19 mouse cellular contexts compared by ENCODE assay signal in the genomic region with DNA sequence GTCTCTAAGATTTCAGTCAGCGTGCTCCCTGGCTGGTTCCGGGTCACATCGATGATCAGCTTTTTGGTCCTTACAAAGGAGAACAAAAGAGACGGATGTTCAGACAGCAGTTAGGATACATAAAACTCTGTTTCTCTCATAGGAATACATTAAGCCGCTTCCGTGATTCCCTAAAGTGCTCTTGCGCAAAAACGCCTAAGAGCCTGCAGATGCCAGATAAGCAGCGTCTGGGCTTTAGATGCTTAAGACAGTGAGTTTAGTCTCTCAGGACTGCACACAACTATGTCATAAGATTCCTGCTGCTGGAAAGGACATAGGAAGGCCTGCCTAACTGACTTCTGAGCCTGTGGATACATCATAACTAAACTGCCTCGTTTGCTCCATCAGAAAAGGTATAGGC. TPM values are rescaled to one million over a fixed set of nuclear protein-coding genes. Genes with fewer than 3 reads are reported as not detected.
DNase-seq lines count a peak whose midpoint lies in the region; ATAC-seq and TF ChIP-seq lines count a peak whose summit lies in the region.
"Had no signal": no experiment of that assay in that cellular context is flagged by ENCODE, and none has a peak within 500 bp of the region (broad histone marks: within the 10 kb centered on the region; RNA-seq: fewer than 3 reads in every experiment).

No protein-coding gene starts in this region.

- TF ChIP-seq EP300 in liver, embryonic 14.5 days (IDR thresholded peaks at IDR 0.05; ENCODE audit: low read depth) = peak; percentile 25; the same call in 1 of the 2 replicates

- no peak for ATAC-seq in heart, embryonic 13.5 days (ENCODE audit: extremely low read depth, insufficient number of reproducible peaks, low FRiP score, low TSS enrichment)
- ATAC-seq in kidney, embryonic 16.5 days (ENCODE audit: low FRiP score, low TSS enrichment) = no peak
- ATAC-seq in midbrain, embryonic 14.5 days (ENCODE audit: low FRiP score, low TSS enrichment) = no peak
- ATAC-seq in midbrain, embryonic 11.5 days (ENCODE audit: low FRiP score) = no peak
- ATAC-seq in liver, embryonic 14.5 days (ENCODE audit: insufficient read depth) = peak; percentile 6; the same call in 1 of the 2 replicates
- ATAC-seq: midbrain, embryonic 13.5 days had no signal

- no peaks in the 10 kb centered on the region for H3K27me3 ChIP-seq in heart, embryonic 13.5 days (replicated peaks)
- H3K27me3 ChIP-seq in kidney, embryonic 16.5 days (ENCODE audit: insufficient read depth, low read length) = no peaks in the 10 kb centered on the region
- H3K27me3 ChIP-seq in midbrain, embryonic 14.5 days (ENCODE audit: control insufficient read depth, insufficient read depth, low read length) = no peaks in the 10 kb centered on the region
- no peaks in the 10 kb centered on the region for H3K27me3 ChIP-seq in midbrain, embryonic 11.5 days (ENCODE audit: control insufficient read depth, insufficient read depth, low read length)
- no peaks in the 10 kb centered on the region for H3K27me3 ChIP-seq in liver, embryonic 14.5 days (ENCODE audit: control insufficient read depth, insufficient read depth, low read length)
- H3K27me3 ChIP-seq: forebrain, embryonic 12.5 days; liver, embryonic 15.5 days; midbrain, embryonic 13.5 days had no signal

- H3K4me2 ChIP-seq in heart, embryonic 13.5 days = no peak overlapping the region
- no peak overlapping the region for H3K4me2 ChIP-seq in kidney, embryonic 16.5 days (replicated peaks; ENCODE audit: low read depth, low read length)
- H3K4me2 ChIP-seq in midbrain, embryonic 14.5 days (ENCODE audit: low read length) = no peak overlapping the region
- no peak overlapping the region for H3K4me2 ChIP-seq in midbrain, embryonic 11.5 days
- H3K4me2 ChIP-seq in liver, embryonic 14.5 days (ENCODE audit: low read depth) = no peak overlapping the region
- H3K4me2 ChIP-seq: forebrain, embryonic 12.5 days; liver, embryonic 15.5 days; midbrain, embryonic 13.5 days had no signal

- H3K27ac ChIP-seq in heart, embryonic 13.5 days (replicated peaks) = peak overlapping the region; percentile 93
- H3K27ac ChIP-seq in kidney, embryonic 16.5 days (ENCODE audit: low read length) = peak overlapping the region; percentile 67; the same call in 1 of the 2 replicates
- H3K27ac ChIP-seq in midbrain, embryonic 14.5 days (replicated peaks; ENCODE audit: low read depth, low read length) = no peak overlapping the region
- H3K27ac ChIP-seq in midbrain, embryonic 11.5 days (ENCODE audit: low read depth, low read length) = no peak overlapping the region
- no peak overlapping the region for H3K27ac ChIP-seq in liver, embryonic 14.5 days
- H3K27ac ChIP-seq: forebrain, embryonic 12.5 days had no signal

- H3K4me3 ChIP-seq in heart, embryonic 13.5 days = no peak overlapping the region
- H3K4me3 ChIP-seq in kidney, embryonic 16.5 days (ENCODE audit: low read length) = no peak overlapping the region
- no peak overlapping the region for H3K4me3 ChIP-seq in midbrain, embryonic 14.5 days (replicated peaks; ENCODE audit: low read depth, low read length)
- no peak overlapping the region for H3K4me3 ChIP-seq in midbrain, embryonic 11.5 days (ENCODE audit: low read depth, low read length)
- H3K4me3 ChIP-seq in liver, embryonic 14.5 days (ENCODE audit: insufficient read depth in 1 of 2, low read depth in 2 of 2, low read length in 2 of 2) = no peak overlapping the region
- H3K4me3 ChIP-seq: forebrain, embryonic 12.5 days; liver, embryonic 15.5 days; midbrain, embryonic 13.5 days; myocyte had no signal

- intact Hi-C loops in heart, postnatal 10 days (cut with DNase I) = no loop called here

- H3K9me3 ChIP-seq in heart, embryonic 13.5 days = no peaks in the 10 kb centered on the region
- H3K9me3 ChIP-seq in kidney, embryonic 16.5 days (ENCODE audit: low read length) = no peaks in the 10 kb centered on the region
- H3K9me3 ChIP-seq in midbrain, embryonic 14.5 days (ENCODE audit: control insufficient read depth, low read length) = no peaks in the 10 kb centered on the region
- H3K9me3 ChIP-seq in midbrain, embryonic 11.5 days (ENCODE audit: control insufficient read depth, low read length) = no peaks in the 10 kb centered on the region
- no peaks in the 10 kb centered on the region for H3K9me3 ChIP-seq in liver, embryonic 14.5 days (ENCODE audit: control insufficient read depth, low read length)
- H3K9me3 ChIP-seq: forebrain, embryonic 12.5 days; liver, embryonic 15.5 days; midbrain, embryonic 13.5 days had no signal

- peaks cover 63% of the 10 kb centered on the region for H3K4me1 ChIP-seq in heart, embryonic 13.5 days
- peaks cover 36% of the 10 kb centered on the region for H3K4me1 ChIP-seq in kidney, embryonic 16.5 days (ENCODE audit: insufficient read depth, low read length)
- H3K4me1 ChIP-seq in midbrain, embryonic 14.5 days (ENCODE audit: control insufficient read depth, insufficient read depth, low read length) = peaks cover 9% of the 10 kb centered on the region; the same call in 1 of the 2 replicates
- H3K4me1 ChIP-seq in midbrain, embryonic 11.5 days (ENCODE audit: control insufficient read depth, insufficient read depth, low read length) = peaks cover 2% of the 10 kb centered on the region; the same call in 1 of the 2 replicates
- peaks cover 3 to 23% of the 10 kb centered on the region in 2 experiments; a peak in 2 of 4 replicates for H3K4me1 ChIP-seq in liver, embryonic 14.5 days (replicated peaks; ENCODE audit: control insufficient read depth in 2 of 2, insufficient read depth in 2 of 2, low read length in 1 of 2)

- no peak for DNase-seq in heart, postnatal 10 days
- no peak for DNase-seq in kidney, postnatal 10 days
- peak; percentile 21 for DNase-seq in midbrain, embryonic 14.5 days
- DNase-seq in midbrain, embryonic 11.5 days (ENCODE audit: low spot score, missing footprints) = no peak
- DNase-seq in liver, embryonic 14.5 days (ENCODE audit: low read depth in 3 of 3, low spot score in 3 of 3) = no peak
- DNase-seq in right cerebral cortex, postnatal 14 days = no peak
- DNase-seq: cerebellum, adult 18-20 months; cerebellum, postnatal 36 days; gastrocnemius, postnatal 10 days; kidney, adult 11 months; kidney, postnatal 14 days; right cerebral cortex, postnatal 25 days; thymus, adult 2 months had no signal

- no peaks in the 10 kb centered on the region for H3K36me3 ChIP-seq in heart, embryonic 13.5 days
- H3K36me3 ChIP-seq in kidney, embryonic 16.5 days (ENCODE audit: insufficient read depth, low read length) = no peaks in the 10 kb centered on the region
- H3K36me3 ChIP-seq in midbrain, embryonic 14.5 days (ENCODE audit: control insufficient read depth, insufficient read depth, low read length) = no peaks in the 10 kb centered on the region
- H3K36me3 ChIP-seq in midbrain, embryonic 11.5 days (ENCODE audit: control insufficient read depth, insufficient read depth, low read length) = no peaks in the 10 kb centered on the region
- peaks cover 2% of the 10 kb centered on the region for H3K36me3 ChIP-seq in liver, embryonic 14.5 days (replicated peaks; ENCODE audit: control insufficient read depth, insufficient read depth, low read depth)
- H3K36me3 ChIP-seq: midbrain, embryonic 13.5 days had no signal

- no peak for TF ChIP-seq CTCF in liver, embryonic 14.5 days (IDR thresholded peaks at IDR 0.05; ENCODE audit: low read depth)

- H3K9ac ChIP-seq in heart, embryonic 13.5 days = no peak overlapping the region
- no peak overlapping the region for H3K9ac ChIP-seq in kidney, embryonic 16.5 days (replicated peaks; ENCODE audit: low read length)
- H3K9ac ChIP-seq in midbrain, embryonic 14.5 days (replicated peaks; ENCODE audit: low read length) = no peak overlapping the region
- H3K9ac ChIP-seq in midbrain, embryonic 11.5 days (ENCODE audit: low read length) = no peak overlapping the region
- H3K9ac ChIP-seq in liver, embryonic 14.5 days (replicated peaks) = no peak overlapping the region
- H3K9ac ChIP-seq: forebrain, embryonic 12.5 days; liver, embryonic 15.5 days; midbrain, embryonic 13.5 days had no signal

- WGBS in heart, embryonic 13.5 days = 70% methylated on average over 10 of the region's 10 CpGs
- 84% methylated on average over 10 of the region's 10 CpGs for WGBS in kidney, embryonic 16.5 days
- 76% methylated on average over 10 of the region's 10 CpGs for WGBS in midbrain, embryonic 14.5 days
- WGBS in midbrain, embryonic 11.5 days = 85% methylated on average over 10 of the region's 10 CpGs
- 51% methylated on average over 10 of the region's 10 CpGs for WGBS in liver, embryonic 14.5 days (ENCODE audit: insufficient replicate concordance)

RNA-seq across cellular contexts. Expression of gene F2r, which starts 19.4 kb away (rescaled TPM):
- 124 and 129 TPM in 2 replicates for polyA plus RNA-seq in heart, embryonic 13.5 days (2015; fragmentation: Nextera tagmentation; extraction: Ambion mirVana)
- 10 to 100 TPM; 49.6 to 50.1 TPM for total RNA-seq in heart, postnatal 10 days (2021)
- polyA plus RNA-seq in kidney, embryonic 16.5 days (2015; fragmentation: Nextera tagmentation; extraction: Ambion mirVana) = 142 TPM in 2 replicates
- polyA plus RNA-seq in midbrain, embryonic 14.5 days (2014; fragmentation: Nextera tagmentation; extraction: Ambion mirVana) = 53.5 and 78.8 TPM in 2 replicates
- 129 and 143 TPM in 2 replicates for polyA plus RNA-seq in midbrain, embryonic 11.5 days (2014; fragmentation: Nextera tagmentation; extraction: Ambion mirVana)
- 9.8 and 11.5 TPM in 2 replicates for polyA plus RNA-seq in liver, embryonic 14.5 days (2012; rRNA removed)
- 25.7 and 30.4 TPM in 2 replicates for polyA plus RNA-seq in liver, embryonic 14.5 days (2014; fragmentation: Nextera tagmentation; extraction: Ambion mirVana)

RNA-seq across cellular contexts. Expression of gene F2rl2, which starts 58.9 kb away (rescaled TPM):
- 0.79 and 1.2 TPM in 2 replicates for polyA plus RNA-seq in heart, embryonic 13.5 days (2015; fragmentation: Nextera tagmentation; extraction: Ambion mirVana)
- under 1 TPM in 1 of 2 experiments, not detected in 1; 0.17 TPM for total RNA-seq in heart, postnatal 10 days (2021)
- polyA plus RNA-seq in kidney, embryonic 16.5 days (2015; fragmentation: Nextera tagmentation; extraction: Ambion mirVana) = 0.22 and 0.30 TPM in 2 replicates
- polyA plus RNA-seq in midbrain, embryonic 14.5 days (2014; fragmentation: Nextera tagmentation; extraction: Ambion mirVana) = 0.58 and 0.84 TPM in 2 replicates
- 2.9 and 3.0 TPM in 2 replicates for polyA plus RNA-seq in midbrain, embryonic 11.5 days (2014; fragmentation: Nextera tagmentation; extraction: Ambion mirVana)
- polyA plus RNA-seq in liver, embryonic 14.5 days (2012; rRNA removed) = 7.9 and 10.9 TPM in 2 replicates
- 10.7 and 13.3 TPM in 2 replicates for polyA plus RNA-seq in liver, embryonic 14.5 days (2014; fragmentation: Nextera tagmentation; extraction: Ambion mirVana)

Comparison
In these comparisons a context has a peak if more than half of its experiments do, and no peak if none do; other contexts are left out.
1. H3K27ac ChIP-seq: peak in heart, embryonic 13.5 days (single experiment) and kidney, embryonic 16.5 days (single experiment); none in midbrain, embryonic 14.5 days (single experiment), midbrain, embryonic 11.5 days (single experiment) and liver, embryonic 14.5 days (single experiment).